Mouse (Mus musculus) G1E (cell line): ENCODE measurements around the gene 1110008L16Rik. TPM values are rescaled to one million over a fixed set of nuclear protein-coding genes. Genes with fewer than 3 reads are reported as not detected.

Source experiments
- ATAC-seq: 2 replicates; pipeline ENCODE4 v1.8.0; 2016; ENCODE audit warnings: mild to moderate bottlenecking; ENCODE audit not compliant: insufficient number of reproducible peaks, poor library complexity, low FRiP score, severe bottlenecking; ENCODE audit errors: extremely low read depth
- DNase-seq: peaks from one replicate; pipeline ENCODE4 v3.0.0; 2012; ENCODE audit warnings: low spot score
- H3K27me3 ChIP-seq: 2 replicates; pipeline ENCODE4 v1.6.1; 2012; ENCODE audit warnings: mild to moderate bottlenecking, low read length, inconsistent platforms; ENCODE audit not compliant: insufficient read depth
- H3K36me3 ChIP-seq: replicated peaks from 2 replicates; pipeline ENCODE3; 2012; ENCODE audit warnings: mild to moderate bottlenecking, inconsistent platforms
- H3K4me1 ChIP-seq: 2 replicates; pipeline ENCODE4 v1.6.1; 2012; ENCODE audit warnings: low read depth, low read length, inconsistent platforms, mixed read lengths; ENCODE audit not compliant: insufficient read depth
- H3K4me3 ChIP-seq: 2 replicates; pipeline ENCODE4 v1.5.1; 2012; ENCODE audit warnings: low read depth, mild to moderate bottlenecking, inconsistent platforms, low read length, moderate library complexity, mixed read lengths
- H3K9me3 ChIP-seq: replicated peaks from 2 replicates; pipeline ENCODE4 v1.6.1; 2012; ENCODE audit warnings: inconsistent platforms
- CTCF ChIP-seq: IDR thresholded peaks from 2 replicates; pipeline ENCODE4 v1.5.1; 2012; ENCODE audit warnings: low read depth, low read length, inconsistent platforms, mixed read lengths
- GATA1 ChIP-seq: IDR thresholded peaks from 2 replicates; pipeline ENCODE4 v1.6.1; 2012; ENCODE audit warnings: borderline replicate concordance, low read length, inconsistent platforms, mixed read lengths
- GATA2 ChIP-seq: IDR thresholded peaks from 2 replicates; pipeline ENCODE4 v1.6.1; 2012; ENCODE audit warnings: low read depth, low read length, inconsistent platforms, borderline replicate concordance
- POLR2AphosphoS5 ChIP-seq: IDR thresholded peaks from 2 replicates; pipeline ENCODE4 v1.6.1; 2012; ENCODE audit warnings: low read depth, low read length, inconsistent platforms; ENCODE audit not compliant: insufficient replicate concordance
- TAL1 ChIP-seq: conservative IDR thresholded peaks from 2 replicates; pipeline ENCODE4 v1.6.1; 2012; ENCODE audit warnings: low read depth, low read length, inconsistent platforms, mixed read lengths
- polyA plus RNA-seq: library from polyadenylated mRNA; stranded (reverse); fragments of >175 nt; gene quantifications from 2 replicates; pipeline ENCODE4 v1.2.3, GENCODE M21; 2012
- total RNA-seq, 2 experiments: library from RNA; stranded (forward) in 1 of 2; stranded (reverse) in 1 of 2; fragments of 200-1000 nt in 1 of 2; fragments of >200 nt in 1 of 2; fragmentation: Nextera tagmentation in 1 of 2; gene quantifications; 2 replicates each; pipeline ENCODE4 v1.2.3; 2014 to 2017

The 1110008L16Rik gene
- total and polyA plus RNA-seq, 3 experiments, result 4.0 to 50.0 (median 40.4) TPM

- no peak overlapping the region for H3K4me3 ChIP-seq
- TF ChIP-seq GATA1 (no peak), CTCF (no peak), TAL1 (no peak), POLR2AphosphoS5 (no peak), GATA2 (no peak)
- ATAC-seq (no peak), DNase-seq (no peak)
- H3K9me3 ChIP-seq, result no peaks in the 10 kb centered on the region
- H3K4me1 ChIP-seq, result peaks cover 10% of the 10 kb centered on the region; the same call in 1 of the 2 replicates
- H3K27me3 ChIP-seq, result no peaks in the 10 kb centered on the region
- H3K36me3 ChIP-seq, result peaks cover 58% of the 10 kb centered on the region
Observed at GRCm38 (mm10) chr12:55357303-55357702, 57.9 kb downstream of the 1110008L16Rik start.

- no peaks in the 10 kb centered on the region for H3K27me3 ChIP-seq
- peaks cover 64% of the 10 kb centered on the region for H3K36me3 ChIP-seq
- H3K4me1 ChIP-seq, result no peaks in the 10 kb centered on the region
- no peak for TF ChIP-seq GATA1
- TF ChIP-seq GATA2, result no peak
- no peak for TF ChIP-seq TAL1
- no peak for TF ChIP-seq POLR2AphosphoS5
- TF ChIP-seq CTCF, result no peak
- no peak overlapping the region for H3K4me3 ChIP-seq
- ATAC-seq (no peak), DNase-seq (no peak)
- H3K9me3 ChIP-seq, result no peaks in the 10 kb centered on the region
Observed at GRCm38 (mm10) chr12:55360929-55361328, 61.6 kb downstream of the 1110008L16Rik start.

- ATAC-seq (no peak), DNase-seq (no peak)
- Histone ChIP-seq H3K4me1 (no peaks in the 10 kb centered on the region), H3K4me3 (no peak overlapping the region), H3K9me3 (no peaks in the 10 kb centered on the region), H3K27me3 (no peaks in the 10 kb centered on the region), H3K36me3 (peaks cover 66% of the 10 kb centered on the region)
- TF ChIP-seq TAL1, result no peak
- TF ChIP-seq CTCF, result no peak
- TF ChIP-seq POLR2AphosphoS5, result no peak
- TF ChIP-seq GATA1, result no peak
- TF ChIP-seq GATA2, result no peak
Observed at GRCm38 (mm10) chr12:55365083-55365482, 65.7 kb downstream of the 1110008L16Rik start.

GRCm38 (mm10) chr12:55372424-55373055 is 73.2 kb downstream of the 1110008L16Rik start:
- Histone ChIP-seq H3K27me3 (no peaks in the 10 kb centered on the region), H3K9me3 (no peaks in the 10 kb centered on the region), H3K4me3 (no peak overlapping the region), H3K4me1 (peaks cover 3% of the 10 kb centered on the region; the same call in 1 of the 2 replicates), H3K36me3 (peaks cover 54% of the 10 kb centered on the region)
- ATAC-seq, result no peak
- TF ChIP-seq POLR2AphosphoS5 (no peak), GATA2 (no peak), GATA1 (no peak), TAL1 (no peak), CTCF (no peak)
- no peak for DNase-seq

GRCm38 (mm10) chr12:55376956-55377609 is 77.7 kb downstream of the 1110008L16Rik start:
- H3K4me1 ChIP-seq, result peaks cover 3% of the 10 kb centered on the region; the same call in 1 of the 2 replicates
- H3K4me3 ChIP-seq, result no peak overlapping the region
- TF ChIP-seq GATA2 (no peak), POLR2AphosphoS5 (no peak), TAL1 (no peak)
- DNase-seq, result no peak
- peaks cover 62% of the 10 kb centered on the region for H3K36me3 ChIP-seq
- ATAC-seq, result no peak
- H3K27me3 ChIP-seq, result no peaks in the 10 kb centered on the region
- H3K9me3 ChIP-seq, result no peaks in the 10 kb centered on the region

- TF ChIP-seq GATA1 (no peak), CTCF (no peak), TAL1 (no peak), GATA2 (no peak), POLR2AphosphoS5 (no peak)
- no peak for DNase-seq
- H3K4me3 ChIP-seq, result no peak overlapping the region
- no peak for ATAC-seq
- H3K27me3 ChIP-seq, result no peaks in the 10 kb centered on the region
- H3K4me1 ChIP-seq, result peaks cover 5% of the 10 kb centered on the region; the same call in 1 of the 2 replicates
- H3K9me3 ChIP-seq, result no peaks in the 10 kb centered on the region
- H3K36me3 ChIP-seq, result peaks cover 65% of the 10 kb centered on the region
Observed at GRCm38 (mm10) chr12:55377610-55377980, 78.2 kb downstream of the 1110008L16Rik start.
